Mouse (Mus musculus): Measurements from ENCODE around the gene Ambp. TPM values are rescaled to one million over a fixed set of nuclear protein-coding genes. Genes with fewer than 3 reads are reported as not detected.

Gene Ambp
- polyA plus RNA-seq (2012; fragmentation: generic; extraction: Trizol): not detected
- long read RNA-seq, experiment 1: 0 reads
- long read RNA-seq, experiment 2: 0 reads

- TF ChIP-seq CTCF (IDR thresholded peaks at IDR 0.05; ENCODE audit: control insufficient read depth, insufficient read depth, insufficient read length) (no peak), CEBPB (IDR thresholded peaks at IDR 0.05; ENCODE audit: low read depth) (no peak), MAX (IDR thresholded peaks at IDR 0.05) (no peak), MYOD1 (IDR thresholded peaks at IDR 0.05; ENCODE audit: control insufficient read depth, insufficient read length, low read depth) (no peak), USF1 (IDR thresholded peaks at IDR 0.05; ENCODE audit: low read depth) (no peak), FOSL1 (IDR thresholded peaks at IDR 0.05; ENCODE audit: insufficient read depth, low read length, poor library complexity, severe bottlenecking) (no peak), MYOG (IDR thresholded peaks at IDR 0.05; ENCODE audit: control insufficient read depth, extremely low read depth, insufficient read length) (no peak)
- Histone ChIP-seq H3K36me3 (ENCODE audit: control insufficient read depth, insufficient read depth) (no peaks in the 10 kb centered on the region), H3K27me3 (ENCODE audit: control insufficient read depth, insufficient read depth, insufficient read length) (peaks cover 18% of the 10 kb centered on the region), H3K79me3 (ENCODE audit: low read depth) (no peaks in the 10 kb centered on the region), H3K79me2 (ENCODE audit: control insufficient read depth, insufficient read depth) (no peaks in the 10 kb centered on the region), H3ac (ENCODE audit: control insufficient read depth, insufficient read length, low read depth) (no peak within 1 kb of the TSS), H3K4me3 (ENCODE audit: insufficient read depth, poor library complexity, severe bottlenecking) (no peak within 1 kb of the TSS)
Measured at GRCm38 (mm10) chr4:63154699-63155098, at the start of gene Ambp. Gene Ambp, minus strand, starts transcription at chr4:63154799.

- Histone ChIP-seq H3K79me2 (ENCODE audit: control insufficient read depth, insufficient read depth) (no peaks in the 10 kb centered on the region), H3K4me3 (ENCODE audit: insufficient read depth, poor library complexity, severe bottlenecking) (no peak overlapping the region), H3K36me3 (ENCODE audit: control insufficient read depth, insufficient read depth) (no peaks in the 10 kb centered on the region), H3K27me3 (ENCODE audit: control insufficient read depth, insufficient read depth, insufficient read length) (peaks cover 9% of the 10 kb centered on the region), H3K79me3 (ENCODE audit: low read depth) (no peaks in the 10 kb centered on the region), H3ac (ENCODE audit: control insufficient read depth, insufficient read length, low read depth) (no peak overlapping the region)
- no peak for TF ChIP-seq MYOG (IDR thresholded peaks at IDR 0.05; ENCODE audit: control insufficient read depth, extremely low read depth, insufficient read length)
- no peak for TF ChIP-seq CTCF (IDR thresholded peaks at IDR 0.05; ENCODE audit: control insufficient read depth, insufficient read depth, insufficient read length)
- TF ChIP-seq FOSL1 (IDR thresholded peaks at IDR 0.05; ENCODE audit: insufficient read depth, low read length, poor library complexity, severe bottlenecking): no peak
- no peak for TF ChIP-seq MAX (IDR thresholded peaks at IDR 0.05)
- no peak for TF ChIP-seq CEBPB (IDR thresholded peaks at IDR 0.05; ENCODE audit: low read depth)
- TF ChIP-seq USF1 (IDR thresholded peaks at IDR 0.05; ENCODE audit: low read depth): no peak
- TF ChIP-seq MYOD1 (IDR thresholded peaks at IDR 0.05; ENCODE audit: control insufficient read depth, insufficient read length, low read depth): no peak
Measured at GRCm38 (mm10) chr4:63203874-63204273, 49.3 kb upstream of the Ambp start.

- Histone ChIP-seq H3K79me2 (ENCODE audit: control insufficient read depth, insufficient read depth) (no peaks in the 10 kb centered on the region), H3ac (ENCODE audit: control insufficient read depth, insufficient read length, low read depth) (no peak overlapping the region), H3K4me3 (ENCODE audit: insufficient read depth, poor library complexity, severe bottlenecking) (no peak overlapping the region), H3K36me3 (ENCODE audit: control insufficient read depth, insufficient read depth) (no peaks in the 10 kb centered on the region), H3K79me3 (ENCODE audit: low read depth) (no peaks in the 10 kb centered on the region), H3K27me3 (ENCODE audit: control insufficient read depth, insufficient read depth, insufficient read length) (no peaks in the 10 kb centered on the region)
- TF ChIP-seq MAX (IDR thresholded peaks at IDR 0.05): no peak
- TF ChIP-seq CTCF (IDR thresholded peaks at IDR 0.05; ENCODE audit: control insufficient read depth, insufficient read depth, insufficient read length): no peak
- no peak for TF ChIP-seq MYOD1 (IDR thresholded peaks at IDR 0.05; ENCODE audit: control insufficient read depth, insufficient read length, low read depth)
- no peak for TF ChIP-seq CEBPB (IDR thresholded peaks at IDR 0.05; ENCODE audit: low read depth)
- no peak for TF ChIP-seq FOSL1 (IDR thresholded peaks at IDR 0.05; ENCODE audit: insufficient read depth, low read length, poor library complexity, severe bottlenecking)
- no peak for TF ChIP-seq USF1 (IDR thresholded peaks at IDR 0.05; ENCODE audit: low read depth)
- no peak for TF ChIP-seq MYOG (IDR thresholded peaks at IDR 0.05; ENCODE audit: control insufficient read depth, extremely low read depth, insufficient read length)
Measured at GRCm38 (mm10) chr4:63199366-63199765, 44.8 kb upstream of the Ambp start.

DNA sequence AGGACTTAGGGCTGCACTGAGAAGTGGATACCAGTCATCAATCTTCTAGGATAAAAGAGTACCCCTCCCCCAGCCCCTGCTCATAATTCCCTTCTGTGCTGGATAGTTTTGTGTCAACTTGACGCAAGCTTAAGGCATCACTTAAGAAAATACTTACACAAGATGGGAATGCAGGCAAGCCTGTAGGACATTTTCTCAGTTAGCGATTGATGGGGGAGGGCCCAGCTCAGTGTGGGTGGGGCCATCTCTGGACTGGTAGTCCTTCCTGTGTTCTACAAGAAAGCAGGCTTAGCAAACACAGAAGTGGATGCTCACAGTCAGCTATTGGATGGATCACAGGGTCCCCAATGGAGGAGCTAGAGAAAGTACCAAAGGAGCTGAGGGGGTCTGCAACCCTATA, 39.8 kb upstream of the Ambp start:
- TF ChIP-seq CEBPB (IDR thresholded peaks at IDR 0.05; ENCODE audit: low read depth): no peak
- no peak for TF ChIP-seq CTCF (IDR thresholded peaks at IDR 0.05; ENCODE audit: control insufficient read depth, insufficient read depth, insufficient read length)
- TF ChIP-seq FOSL1 (IDR thresholded peaks at IDR 0.05; ENCODE audit: insufficient read depth, low read length, poor library complexity, severe bottlenecking): no peak
- no peak for TF ChIP-seq USF1 (IDR thresholded peaks at IDR 0.05; ENCODE audit: low read depth)
- TF ChIP-seq MAX (IDR thresholded peaks at IDR 0.05): no peak
- TF ChIP-seq MYOG (IDR thresholded peaks at IDR 0.05; ENCODE audit: control insufficient read depth, extremely low read depth, insufficient read length): no peak
- no peak for TF ChIP-seq MYOD1 (IDR thresholded peaks at IDR 0.05; ENCODE audit: control insufficient read depth, insufficient read length, low read depth)
- Histone ChIP-seq H3K4me3 (ENCODE audit: insufficient read depth, poor library complexity, severe bottlenecking) (no peak overlapping the region), H3K27me3 (ENCODE audit: control insufficient read depth, insufficient read depth, insufficient read length) (peaks cover 11% of the 10 kb centered on the region), H3ac (ENCODE audit: control insufficient read depth, insufficient read length, low read depth) (no peak overlapping the region), H3K79me2 (ENCODE audit: control insufficient read depth, insufficient read depth) (no peaks in the 10 kb centered on the region), H3K79me3 (ENCODE audit: low read depth) (no peaks in the 10 kb centered on the region), H3K36me3 (ENCODE audit: control insufficient read depth, insufficient read depth) (no peaks in the 10 kb centered on the region)

DNA sequence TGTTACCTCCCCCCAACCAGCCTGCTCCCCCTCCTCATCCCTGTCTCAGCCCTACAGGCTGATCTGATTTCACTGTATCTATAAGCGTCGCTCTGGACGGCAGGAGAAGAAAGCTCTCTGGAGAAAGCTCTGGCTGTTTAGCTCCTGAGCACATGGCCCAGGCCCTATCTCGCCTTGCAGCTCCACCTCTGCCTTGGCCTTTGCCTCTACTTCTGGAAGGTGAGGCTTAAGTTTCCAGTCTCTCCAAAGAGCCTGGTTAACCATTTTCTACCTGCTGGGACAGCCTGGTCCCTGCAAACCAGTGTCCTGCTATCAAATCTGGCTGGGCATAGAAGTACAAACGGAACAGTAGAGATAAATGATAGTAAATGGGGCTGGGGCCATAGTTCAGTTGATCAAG, 37.0 kb upstream of the Ambp start:
- H3K36me3 ChIP-seq (ENCODE audit: control insufficient read depth, insufficient read depth): no peaks in the 10 kb centered on the region
- H3K27me3 ChIP-seq (ENCODE audit: control insufficient read depth, insufficient read depth, insufficient read length): peaks cover 21% of the 10 kb centered on the region
- H3K79me2 ChIP-seq (ENCODE audit: control insufficient read depth, insufficient read depth): no peaks in the 10 kb centered on the region
- H3K4me3 ChIP-seq (ENCODE audit: insufficient read depth, poor library complexity, severe bottlenecking): no peak overlapping the region
- H3K79me3 ChIP-seq (ENCODE audit: low read depth): no peaks in the 10 kb centered on the region
- no peak for TF ChIP-seq FOSL1 (IDR thresholded peaks at IDR 0.05; ENCODE audit: insufficient read depth, low read length, poor library complexity, severe bottlenecking)
- no peak for TF ChIP-seq USF1 (IDR thresholded peaks at IDR 0.05; ENCODE audit: low read depth)
- no peak for TF ChIP-seq MYOG (IDR thresholded peaks at IDR 0.05; ENCODE audit: control insufficient read depth, extremely low read depth, insufficient read length)
- TF ChIP-seq CEBPB (IDR thresholded peaks at IDR 0.05; ENCODE audit: low read depth): no peak
- no peak for TF ChIP-seq MYOD1 (IDR thresholded peaks at IDR 0.05; ENCODE audit: control insufficient read depth, insufficient read length, low read depth)
- no peak for TF ChIP-seq MAX (IDR thresholded peaks at IDR 0.05)
- TF ChIP-seq CTCF (IDR thresholded peaks at IDR 0.05; ENCODE audit: control insufficient read depth, insufficient read depth, insufficient read length): no peak
- no peak overlapping the region for H3ac ChIP-seq (ENCODE audit: control insufficient read depth, insufficient read length, low read depth)
